Mouse (Mus musculus): Measurements from ENCODE around the gene Lctl.

GRCm38 (mm10) chr9:64119898-64120297 lies 3.0 kb downstream of the Lctl start:
- TF ChIP-seq GATA1 (IDR thresholded peaks at IDR 0.05; ENCODE audit: borderline replicate concordance, low read length) (no peak), FLI1 (IDR thresholded peaks at IDR 0.05; ENCODE audit: low read length) (no peak)
